Mouse (Mus musculus) sigmoid colon, adult 10 weeks (tissue): ENCODE data around the gene 1700080E11Rik. TPM values are rescaled to one million over a fixed set of nuclear protein-coding genes. Genes with fewer than 3 reads are reported as not detected.

Source experiments
- polyA plus RNA-seq: library from polyadenylated mRNA; stranded (reverse); fragments of 350-450 nt; fragmentation: Illumina TruSeq; extraction: RNeasy Lipid Tissue Mini Kit (QIAGEN cat#74804); gene quantifications from one replicate; pipeline ENCODE4 v1.2.3, GENCODE M21; 2014; ENCODE audit warnings: low read depth, low replicate concordance

1700080E11Rik gene
- not detected for polyA plus RNA-seq

DNA sequence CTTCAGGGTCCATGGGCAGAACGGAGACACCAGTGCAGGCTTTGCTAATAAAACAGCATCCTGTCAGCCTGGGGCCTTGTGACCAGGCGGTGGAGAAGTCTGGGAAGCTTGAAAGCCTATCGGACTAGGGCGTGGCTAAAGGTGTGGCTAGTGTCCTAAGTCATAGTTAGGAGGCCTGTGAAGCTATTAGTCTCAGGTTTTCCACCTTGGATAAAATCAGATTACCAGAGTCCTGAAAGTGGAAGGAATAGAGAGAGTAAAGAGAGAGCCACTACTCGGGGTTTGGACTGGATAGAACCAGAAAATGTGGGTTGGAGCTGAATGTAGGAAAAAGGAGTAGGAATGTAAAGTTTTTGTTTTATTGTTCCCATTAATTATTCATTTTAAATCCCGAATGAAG lies at the start of gene 1700080E11Rik:
1700080E11Rik (minus strand) TSS at position 101 of the 400 bp plus-strand sequence.

DNA sequence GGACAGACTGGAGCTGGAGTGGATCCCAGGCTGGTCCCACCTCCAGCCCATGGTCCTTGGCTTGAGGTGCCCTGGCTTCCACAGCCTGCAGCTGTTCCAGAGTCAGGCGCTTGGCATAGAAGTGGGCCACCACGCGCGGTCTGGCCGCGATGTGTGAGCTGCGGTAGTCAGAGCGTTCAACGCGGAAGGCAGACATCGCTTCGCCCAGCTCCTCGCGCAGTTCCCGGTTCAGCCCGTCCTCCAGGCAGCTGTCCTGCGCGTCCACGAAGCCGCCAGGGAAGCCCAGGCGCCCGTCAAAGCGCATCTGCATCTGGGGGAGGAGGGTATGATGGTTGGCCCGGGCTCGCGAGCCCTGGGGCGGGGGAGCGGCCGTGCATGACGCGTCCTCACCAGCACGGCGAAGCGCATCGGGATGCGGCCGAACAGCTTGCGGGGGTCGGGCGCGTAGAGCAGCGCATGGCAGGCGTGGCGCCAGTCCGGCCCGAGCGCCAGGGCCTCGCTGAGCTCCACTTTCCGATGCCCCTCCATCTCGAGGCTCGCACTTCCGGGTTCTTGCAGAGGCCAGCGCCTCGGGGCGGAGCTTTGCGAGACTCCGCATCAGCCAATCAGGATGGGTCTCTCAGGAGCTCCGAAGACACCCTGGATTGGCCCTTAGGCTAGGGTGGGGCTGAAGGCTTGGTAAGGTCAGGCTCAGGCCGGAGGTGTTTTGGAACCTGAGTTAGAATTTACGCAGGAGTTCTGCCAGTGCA lies 13.5 kb downstream of the 1700080E11Rik start, which contains the start of gene Nudt16:
Nudt16 (minus strand) TSS at position 572 of the 749 bp plus-strand sequence.

Other genes starting within 250 kb of the 1700080E11Rik start
- gene Mrpl3, start 91.9 kb downstream of the 1700080E11Rik start, polyA plus RNA-seq, result 85.4 TPM
- 27.9 TPM for gene Nudt16, start 13.3 kb downstream of the 1700080E11Rik start, polyA plus RNA-seq